Mouse (Mus musculus): Measurements from ENCODE around the gene Rab40c. TPM values are rescaled to one million over a fixed set of nuclear protein-coding genes. Genes with fewer than 3 reads are reported as not detected.
A peak's percentile ranks its signal among the peaks of the same experiment; 100 is the strongest.

Rab40c gene
- total and polyA plus RNA-seq, 2 experiments from 2014 or later, result 10.4 to 22.5 TPM

DNA sequence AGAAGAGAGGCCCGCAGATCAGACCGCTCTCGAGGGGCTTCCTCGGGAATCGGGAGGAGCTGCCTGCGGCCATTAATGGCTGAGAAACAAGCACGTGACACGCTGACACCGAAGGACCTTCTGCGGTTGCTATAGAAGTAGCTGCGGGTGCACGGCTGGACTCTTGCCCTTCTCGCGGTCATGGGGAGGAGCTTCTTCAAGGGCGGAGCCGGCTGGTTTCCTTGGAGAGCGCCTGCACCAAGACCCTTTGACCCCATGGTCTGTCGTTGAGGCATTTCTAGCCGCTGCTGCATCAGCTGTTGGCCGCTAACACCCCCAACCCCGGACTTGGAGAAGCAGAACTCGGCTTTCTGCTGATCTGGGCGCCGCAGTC lies 86.2 kb downstream of the Rab40c start, which contains the start of gene Stub1:
Gene Stub1, minus strand, starts transcription at position 114 of the 373 bp plus-strand sequence.
- Histone ChIP-seq H3K9me3 (replicated peaks; ENCODE audit: control insufficient read depth, low read length) (no peaks in the 10 kb centered on the region), H3K36me3 (replicated peaks; ENCODE audit: control insufficient read depth, insufficient read depth, low read length) (peaks cover 22% of the 10 kb centered on the region), H3K4me2 (ENCODE audit: low read depth, low read length) (peak within 1 kb of the TSS; percentile 95), H3K27ac (ENCODE audit: low read depth) (peak within 1 kb of the TSS; percentile 99), H3K4me1 (ENCODE audit: control insufficient read depth, insufficient read depth) (peaks cover 55% of the 10 kb centered on the region), H3K9ac (replicated peaks; ENCODE audit: low read depth, low read length) (peak within 1 kb of the TSS; percentile 79), H3K27me3 (ENCODE audit: control insufficient read depth, insufficient read depth, low read length) (no peaks in the 10 kb centered on the region), H3K4me3 (ENCODE audit: low read depth, low read length) (peak within 1 kb of the TSS; percentile 77)
- TF ChIP-seq EP300 (IDR thresholded peaks at IDR 0.05; ENCODE audit: low read depth) (peak; percentile 15; the same call in 1 of the 2 replicates), CTCF (IDR thresholded peaks at IDR 0.05; ENCODE audit: low read depth) (no peak)
- peak; percentile 96 for DNase-seq (ENCODE audit: low spot score)
- under 1% methylated on average over 24 of the region's 24 CpGs for WGBS
- ATAC-seq (ENCODE audit: insufficient read depth, low read depth), result peak; percentile 78

DNA sequence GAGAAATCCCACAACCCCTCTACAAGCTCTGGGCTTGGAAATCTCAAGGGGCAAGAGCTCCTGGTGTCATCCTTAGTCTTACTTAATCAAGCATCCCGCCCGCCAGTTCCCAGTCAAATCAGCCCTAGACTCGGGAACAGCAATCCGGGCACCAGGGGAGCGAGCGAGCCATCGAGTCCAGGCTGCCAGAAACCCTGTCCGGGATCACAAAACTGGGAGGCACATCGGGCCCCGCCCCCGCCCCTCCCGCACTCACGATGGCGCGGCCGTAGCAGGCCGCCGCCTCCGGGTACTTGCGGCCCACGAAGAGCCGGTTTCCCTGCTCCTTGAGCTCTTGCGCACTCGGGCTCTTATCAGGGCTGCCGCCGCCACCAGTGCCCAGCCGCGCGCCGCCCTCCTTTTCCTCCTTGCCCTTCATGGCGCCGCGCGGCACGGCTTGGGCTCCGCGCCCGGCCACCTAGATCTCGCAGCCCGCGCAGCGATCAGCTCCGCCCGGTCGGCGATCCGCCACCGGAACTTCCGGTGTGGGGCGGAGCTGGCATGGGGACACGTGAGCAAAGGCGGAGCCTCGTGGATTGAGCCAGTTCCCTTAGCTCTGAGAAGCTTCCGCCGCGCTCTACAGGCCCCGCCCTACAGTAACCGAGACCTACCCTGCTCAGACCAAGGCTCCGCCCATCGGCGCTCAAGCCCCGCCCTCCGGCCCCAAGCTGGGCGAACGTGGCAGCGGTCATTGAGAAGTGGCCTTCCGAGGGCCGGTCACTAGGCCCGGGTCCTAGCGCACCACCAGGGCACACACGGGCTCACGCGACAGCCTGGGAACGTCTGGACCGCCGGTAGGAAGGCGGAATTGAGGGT lies 86.9 kb downstream of the Rab40c start:
- H3K27me3 ChIP-seq (ENCODE audit: control insufficient read depth, insufficient read depth, low read length), result no peaks in the 10 kb centered on the region
- peak overlapping the region; percentile 95 for H3K4me2 ChIP-seq (ENCODE audit: low read depth, low read length)
- DNase-seq (ENCODE audit: low spot score), result peak; percentile 99
- peak; percentile 92 for ATAC-seq (ENCODE audit: insufficient read depth, low read depth)
- H3K9me3 ChIP-seq (replicated peaks; ENCODE audit: control insufficient read depth, low read length), result no peaks in the 10 kb centered on the region
- peak overlapping the region; percentile 99 for H3K27ac ChIP-seq (ENCODE audit: low read depth)
- TF ChIP-seq CTCF (IDR thresholded peaks at IDR 0.05; ENCODE audit: low read depth) (no peak), EP300 (IDR thresholded peaks at IDR 0.05; ENCODE audit: low read depth) (peak; percentile 85)
- peaks cover 17% of the 10 kb centered on the region for H3K36me3 ChIP-seq (replicated peaks; ENCODE audit: control insufficient read depth, insufficient read depth, low read length)
- peak overlapping the region; percentile 79 for H3K9ac ChIP-seq (replicated peaks; ENCODE audit: low read depth, low read length)
- under 1% methylated on average over 72 of the region's 77 CpGs for WGBS
- peak overlapping the region; percentile 77 for H3K4me3 ChIP-seq (ENCODE audit: low read depth, low read length)
- peaks cover 57% of the 10 kb centered on the region for H3K4me1 ChIP-seq (ENCODE audit: control insufficient read depth, insufficient read depth)

Other genes with a start within 250 kb of the Rab40c start
Only the 30 nearest of the 32 such genes appear.
- gene Gng13, start 202.6 kb downstream of the Rab40c start, total RNA-seq (2014; rRNA removed; ENCODE audit: low replicate concordance), result not detected in 2 replicates
- gene Gng13, start 202.6 kb downstream of the Rab40c start, polyA plus RNA-seq (2015; fragmentation: Nextera tagmentation; extraction: Ambion mirVana), result 3.2 and 6.6 TPM in 2 replicates
- gene Chtf18, start 192.3 kb downstream of the Rab40c start, total RNA-seq (2014; rRNA removed; ENCODE audit: low replicate concordance), result 9.1 and 10.8 TPM in 2 replicates
- 3.9 and 4.1 TPM in 2 replicates for gene Chtf18, start 192.3 kb downstream of the Rab40c start, polyA plus RNA-seq (2015; fragmentation: Nextera tagmentation; extraction: Ambion mirVana)
- gene Rpusd1, start 192.1 kb downstream of the Rab40c start, total RNA-seq (2014; rRNA removed; ENCODE audit: low replicate concordance), result 3.2 and 4.9 TPM in 2 replicates
- 9.3 and 9.5 TPM in 2 replicates for gene Rpusd1, start 192.1 kb downstream of the Rab40c start, polyA plus RNA-seq (2015; fragmentation: Nextera tagmentation; extraction: Ambion mirVana)
- not detected in 2 replicates for gene Mslnl, start 183.7 kb downstream of the Rab40c start, total RNA-seq (2014; rRNA removed; ENCODE audit: low replicate concordance)
- gene Mslnl, start 183.7 kb downstream of the Rab40c start, polyA plus RNA-seq (2015; fragmentation: Nextera tagmentation; extraction: Ambion mirVana), result not detected in 2 replicates
- 45.4 and 83.3 TPM in 2 replicates for gene Msln, start 165.3 kb downstream of the Rab40c start, total RNA-seq (2014; rRNA removed; ENCODE audit: low replicate concordance)
- gene Msln, start 165.3 kb downstream of the Rab40c start, polyA plus RNA-seq (2015; fragmentation: Nextera tagmentation; extraction: Ambion mirVana), result 58.5 and 60.3 TPM in 2 replicates
- gene Narfl, start 146.0 kb downstream of the Rab40c start, total RNA-seq (2014; rRNA removed; ENCODE audit: low replicate concordance), result 36.8 and 86.7 TPM in 2 replicates
- gene Narfl, start 146.0 kb downstream of the Rab40c start, polyA plus RNA-seq (2015; fragmentation: Nextera tagmentation; extraction: Ambion mirVana), result 45.1 and 47.7 TPM in 2 replicates
- gene Haghl, start 134.1 kb downstream of the Rab40c start, total RNA-seq (2014; rRNA removed; ENCODE audit: low replicate concordance), result 50.3 and 59.4 TPM in 2 replicates
- gene Haghl, start 134.1 kb downstream of the Rab40c start, polyA plus RNA-seq (2015; fragmentation: Nextera tagmentation; extraction: Ambion mirVana), result 46.1 and 47.7 TPM in 2 replicates
- not detected in 2 replicates for gene Ccdc78, start 133.1 kb downstream of the Rab40c start, total RNA-seq (2014; rRNA removed; ENCODE audit: low replicate concordance)
- gene Ccdc78, start 133.1 kb downstream of the Rab40c start, polyA plus RNA-seq (2015; fragmentation: Nextera tagmentation; extraction: Ambion mirVana), result 0.12 and 0.55 TPM in 2 replicates
- 32.0 and 32.5 TPM in 2 replicates for gene Fam173a, start 126.8 kb downstream of the Rab40c start, total RNA-seq (2014; rRNA removed; ENCODE audit: low replicate concordance)
- gene Fam173a, start 126.8 kb downstream of the Rab40c start, polyA plus RNA-seq (2015; fragmentation: Nextera tagmentation; extraction: Ambion mirVana), result 55.6 and 63.1 TPM in 2 replicates
- gene AC134908.4, start 124.1 kb downstream of the Rab40c start, total RNA-seq (2014; rRNA removed; ENCODE audit: low replicate concordance), result not detected in 2 replicates
- gene AC134908.4, start 124.1 kb downstream of the Rab40c start, polyA plus RNA-seq (2015; fragmentation: Nextera tagmentation; extraction: Ambion mirVana), result 0.66 TPM in 1 of 2 replicates, not detected in the other
- gene Metrn, start 122.6 kb downstream of the Rab40c start, total RNA-seq (2014; rRNA removed; ENCODE audit: low replicate concordance), result 38.5 and 75.3 TPM in 2 replicates
- gene Metrn, start 122.6 kb downstream of the Rab40c start, polyA plus RNA-seq (2015; fragmentation: Nextera tagmentation; extraction: Ambion mirVana), result 18.2 and 21.0 TPM in 2 replicates
- 2.1 TPM in 1 of 2 replicates, not detected in the other for gene Fbxl16, start 110.6 kb downstream of the Rab40c start, total RNA-seq (2014; rRNA removed; ENCODE audit: low replicate concordance)
- 0.25 and 0.48 TPM in 2 replicates for gene Fbxl16, start 110.6 kb downstream of the Rab40c start, polyA plus RNA-seq (2015; fragmentation: Nextera tagmentation; extraction: Ambion mirVana)
- gene Wdr24, start 96.1 kb downstream of the Rab40c start, total RNA-seq (2014; rRNA removed; ENCODE audit: low replicate concordance), result 13.3 and 20.8 TPM in 2 replicates
- 9.6 and 10.5 TPM in 2 replicates for gene Wdr24, start 96.1 kb downstream of the Rab40c start, polyA plus RNA-seq (2015; fragmentation: Nextera tagmentation; extraction: Ambion mirVana)
- 32.2 and 34.6 TPM in 2 replicates for gene Jmjd8, start 90.9 kb downstream of the Rab40c start, total RNA-seq (2014; rRNA removed; ENCODE audit: low replicate concordance)
- 26.1 and 26.2 TPM in 2 replicates for gene Jmjd8, start 90.9 kb downstream of the Rab40c start, polyA plus RNA-seq (2015; fragmentation: Nextera tagmentation; extraction: Ambion mirVana)
- gene Stub1, start 86.3 kb downstream of the Rab40c start, total RNA-seq (2014; rRNA removed; ENCODE audit: low replicate concordance), result 115 and 154 TPM in 2 replicates
- gene Stub1, start 86.3 kb downstream of the Rab40c start, polyA plus RNA-seq (2015; fragmentation: Nextera tagmentation; extraction: Ambion mirVana), result 212 and 219 TPM in 2 replicates
- gene Rhbdl1, start 82.4 kb downstream of the Rab40c start, total RNA-seq (2014; rRNA removed; ENCODE audit: low replicate concordance), result 1.7 and 2.3 TPM in 2 replicates
- 1.7 and 2.2 TPM in 2 replicates for gene Rhbdl1, start 82.4 kb downstream of the Rab40c start, polyA plus RNA-seq (2015; fragmentation: Nextera tagmentation; extraction: Ambion mirVana)
- 3.8 TPM in 1 of 2 replicates, not detected in the other for gene Gm20683, start 78.0 kb downstream of the Rab40c start, total RNA-seq (2014; rRNA removed; ENCODE audit: low replicate concordance)
- gene Gm20683, start 78.0 kb downstream of the Rab40c start, polyA plus RNA-seq (2015; fragmentation: Nextera tagmentation; extraction: Ambion mirVana), result 1.5 and 1.8 TPM in 2 replicates
- 88.2 and 116 TPM in 2 replicates for gene Rhot2, start 74.9 kb downstream of the Rab40c start, total RNA-seq (2014; rRNA removed; ENCODE audit: low replicate concordance)
- gene Rhot2, start 74.9 kb downstream of the Rab40c start, polyA plus RNA-seq (2015; fragmentation: Nextera tagmentation; extraction: Ambion mirVana), result 27.1 and 27.5 TPM in 2 replicates
- gene Wdr90, start 58.2 kb downstream of the Rab40c start, total RNA-seq (2014; rRNA removed; ENCODE audit: low replicate concordance), result 19.3 and 36.7 TPM in 2 replicates
- gene Wdr90, start 58.2 kb downstream of the Rab40c start, polyA plus RNA-seq (2015; fragmentation: Nextera tagmentation; extraction: Ambion mirVana), result 3.1 and 4.2 TPM in 2 replicates
- gene Mcrip2, start 51.0 kb downstream of the Rab40c start, total RNA-seq (2014; rRNA removed; ENCODE audit: low replicate concordance), result 202 and 225 TPM in 2 replicates
- gene Mcrip2, start 51.0 kb downstream of the Rab40c start, polyA plus RNA-seq (2015; fragmentation: Nextera tagmentation; extraction: Ambion mirVana), result 346 and 357 TPM in 2 replicates
- gene Mettl26, start 44.7 kb downstream of the Rab40c start, total RNA-seq (2014; rRNA removed; ENCODE audit: low replicate concordance), result 23.1 and 28.1 TPM in 2 replicates
- 27.8 and 28.0 TPM in 2 replicates for gene Mettl26, start 44.7 kb downstream of the Rab40c start, polyA plus RNA-seq (2015; fragmentation: Nextera tagmentation; extraction: Ambion mirVana)
- gene Wfikkn1, start 38.9 kb downstream of the Rab40c start, total RNA-seq (2014; rRNA removed; ENCODE audit: low replicate concordance), result not detected in 2 replicates
- 0.07 and 0.11 TPM in 2 replicates for gene Wfikkn1, start 38.9 kb downstream of the Rab40c start, polyA plus RNA-seq (2015; fragmentation: Nextera tagmentation; extraction: Ambion mirVana)
- gene Pigq, start 25.2 kb upstream of the Rab40c start, total RNA-seq (2014; rRNA removed; ENCODE audit: low replicate concordance), result 67.9 and 88.0 TPM in 2 replicates
- gene Pigq, start 25.2 kb upstream of the Rab40c start, polyA plus RNA-seq (2015; fragmentation: Nextera tagmentation; extraction: Ambion mirVana), result 46.4 and 47.2 TPM in 2 replicates
- not detected in 2 replicates for gene Nhlrc4, start 25.2 kb upstream of the Rab40c start, total RNA-seq (2014; rRNA removed; ENCODE audit: low replicate concordance)
- 0.19 TPM in 1 of 2 replicates, not detected in the other for gene Nhlrc4, start 25.2 kb upstream of the Rab40c start, polyA plus RNA-seq (2015; fragmentation: Nextera tagmentation; extraction: Ambion mirVana)
- gene A930017K11Rik, start 32.8 kb upstream of the Rab40c start, total RNA-seq (2014; rRNA removed; ENCODE audit: low replicate concordance), result not detected in 2 replicates
- not detected in 2 replicates for gene A930017K11Rik, start 32.8 kb upstream of the Rab40c start, polyA plus RNA-seq (2015; fragmentation: Nextera tagmentation; extraction: Ambion mirVana)
- gene Capn15, start 66.1 kb upstream of the Rab40c start, total RNA-seq (2014; rRNA removed; ENCODE audit: low replicate concordance), result 6.0 and 8.7 TPM in 2 replicates
- gene Capn15, start 66.1 kb upstream of the Rab40c start, polyA plus RNA-seq (2015; fragmentation: Nextera tagmentation; extraction: Ambion mirVana), result 7.0 and 7.4 TPM in 2 replicates
- 7.9 and 12.4 TPM in 2 replicates for gene Rab11fip3, start 149.8 kb upstream of the Rab40c start, total RNA-seq (2014; rRNA removed; ENCODE audit: low replicate concordance)
- 6.1 and 8.7 TPM in 2 replicates for gene Rab11fip3, start 149.8 kb upstream of the Rab40c start, polyA plus RNA-seq (2015; fragmentation: Nextera tagmentation; extraction: Ambion mirVana)
- gene Decr2, start 170.6 kb upstream of the Rab40c start, total RNA-seq (2014; rRNA removed; ENCODE audit: low replicate concordance), result 35.3 and 44.6 TPM in 2 replicates
- 35.3 and 36.6 TPM in 2 replicates for gene Decr2, start 170.6 kb upstream of the Rab40c start, polyA plus RNA-seq (2015; fragmentation: Nextera tagmentation; extraction: Ambion mirVana)
- 28.5 and 60.6 TPM in 2 replicates for gene Nme4, start 175.9 kb upstream of the Rab40c start, total RNA-seq (2014; rRNA removed; ENCODE audit: low replicate concordance)
- gene Nme4, start 175.9 kb upstream of the Rab40c start, polyA plus RNA-seq (2015; fragmentation: Nextera tagmentation; extraction: Ambion mirVana), result 26.5 and 27.5 TPM in 2 replicates
- gene Tmem8, start 193.6 kb upstream of the Rab40c start, total RNA-seq (2014; rRNA removed; ENCODE audit: low replicate concordance), result 2.1 and 2.5 TPM in 2 replicates
- 0.51 and 0.69 TPM in 2 replicates for gene Tmem8, start 193.6 kb upstream of the Rab40c start, polyA plus RNA-seq (2015; fragmentation: Nextera tagmentation; extraction: Ambion mirVana)

Data from heart, postnatal 0 days (tissue).